Mouse (Mus musculus) cerebellum, postnatal 4 days (tissue): ENCODE measurements around the gene Phc3.

Experiments used
- DNase-seq, 2 experiments: peaks; one replicate each; pipeline ENCODE4 v3.0.0; 2022; ENCODE audit warnings: low spot score in 2 of 2, mixed read lengths in 1 of 2

Phc3 gene

GRCm38 (mm10) chr3:30969104-30969581 lies at the start of gene Phc3:
Gene Phc3, minus strand, starts transcription at chr3:30969415.
- peak; percentile 87 to 90 for DNase-seq

- DNase-seq = no peak
These were observed 48.4 kb upstream of the Phc3 start for GRCm38 (mm10) chr3:31017652-31018051.

GRCm38 (mm10) chr3:31016594-31017196 lies 47.5 kb upstream of the Phc3 start:
- no peak for DNase-seq

- no peak for DNase-seq
These were observed 46.6 kb upstream of the Phc3 start for GRCm38 (mm10) chr3:31015682-31016443.

- no peak for DNase-seq
These were observed 45.2 kb upstream of the Phc3 start for GRCm38 (mm10) chr3:31014374-31014773.

GRCm38 (mm10) chr3:31004320-31005209 lies 35.4 kb upstream of the Phc3 start:
- DNase-seq = no peak

GRCm38 (mm10) chr3:31001048-31001676 lies 31.9 kb upstream of the Phc3 start:
- no peak for DNase-seq

GRCm38 (mm10) chr3:31000018-31000407 lies 30.8 kb upstream of the Phc3 start:
- no peak for DNase-seq

- no peak for DNase-seq
These were observed 30.3 kb upstream of the Phc3 start for GRCm38 (mm10) chr3:30999401-31000017.

- DNase-seq = no peak
These were observed 27.4 kb upstream of the Phc3 start for GRCm38 (mm10) chr3:30996688-30997014.

GRCm38 (mm10) chr3:30995899-30996687 lies 26.9 kb upstream of the Phc3 start:
- DNase-seq = no peak

GRCm38 (mm10) chr3:30995283-30995898 lies 26.2 kb upstream of the Phc3 start, which contains the start of gene Prkci:
Gene Prkci, plus strand, starts transcription at chr3:30995747.
- DNase-seq = peak; percentile 82 to 90

- no peak for DNase-seq
These were observed 25.6 kb upstream of the Phc3 start for GRCm38 (mm10) chr3:30994859-30995258.

- DNase-seq = no peak
These were observed 23.9 kb upstream of the Phc3 start for GRCm38 (mm10) chr3:30993066-30993573.

GRCm38 (mm10) chr3:30992161-30992560 lies 22.9 kb upstream of the Phc3 start:
- no peak for DNase-seq

GRCm38 (mm10) chr3:30987396-30988318 lies 18.4 kb upstream of the Phc3 start:
- DNase-seq = no peak

- DNase-seq = no peak
These were observed 13.8 kb upstream of the Phc3 start for GRCm38 (mm10) chr3:30982924-30983536.
